Mouse (Mus musculus) liver, embryonic 16.5 days (tissue): ENCODE measurements at regions not wholly inside any gene's neighbourhood (a gene's known extent, or its start where the extent isn't known, plus 50 kb on each side); places are given as distances from the start of the nearest gene placed in this dataset.

Experiments
- ATAC-seq: fragments of 200-750 bp; cut with Nextera tagmentation; 2 replicates; pipeline ENCODE4 v1.8.0; 2017; ENCODE audit warnings: low read depth, mild to moderate bottlenecking, moderate number of reproducible peaks, moderate library complexity
- H3K27ac ChIP-seq: fragments of 300-500 bp; sonication (generic); 2 replicates; pipeline ENCODE4 v1.5.1; 2014; ENCODE audit warnings: mild to moderate bottlenecking, low read length
- H3K27me3 ChIP-seq: fragments of 300-500 bp; sonication (generic); 2 replicates; pipeline ENCODE4 v1.6.1; 2014; ENCODE audit warnings: low read depth, low read length, mixed read lengths; ENCODE audit not compliant: control insufficient read depth, insufficient read depth
- H3K36me3 ChIP-seq: fragments of 300-500 bp; sonication (generic); 2 replicates; pipeline ENCODE4 v1.6.1; 2014; ENCODE audit warnings: mild to moderate bottlenecking; ENCODE audit not compliant: control insufficient read depth, insufficient read depth
- H3K4me1 ChIP-seq: fragments of 300-500 bp; sonication (generic); 2 replicates; pipeline ENCODE4 v1.6.1; 2014; ENCODE audit warnings: low read depth, low read length, mixed read lengths; ENCODE audit not compliant: control insufficient read depth
- H3K4me2 ChIP-seq: fragments of 300-500 bp; sonication (generic); 2 replicates; pipeline ENCODE4 v1.6.1; 2014; ENCODE audit warnings: low read depth, low read length, mixed read lengths
- H3K4me3 ChIP-seq: fragments of 300-500 bp; sonication (generic); 2 replicates; pipeline ENCODE4 v1.5.1; 2014; ENCODE audit warnings: low read depth, mild to moderate bottlenecking, low read length
- H3K9ac ChIP-seq: fragments of 300-500 bp; sonication (generic); 2 replicates; pipeline ENCODE4 v1.6.1; 2014; ENCODE audit warnings: low read depth, low read length
- H3K9me3 ChIP-seq: fragments of 300-500 bp; sonication (generic); replicated peaks from 2 replicates; pipeline ENCODE4 v1.6.1; 2016; ENCODE audit warnings: low read length; ENCODE audit not compliant: control insufficient read depth
- WGBS: fragments of 180-500 bp; shearing (Covaris S2); extraction: QIAGEN DNeasy Blood & Tissue Kit; methylation state at CpG from one replicate; pipeline ENCODE4 v1.1.7; 2014; ENCODE audit not compliant: insufficient replicate concordance; 5-methylcytosine and 5-hydroxymethylcytosine counted together

DNA sequence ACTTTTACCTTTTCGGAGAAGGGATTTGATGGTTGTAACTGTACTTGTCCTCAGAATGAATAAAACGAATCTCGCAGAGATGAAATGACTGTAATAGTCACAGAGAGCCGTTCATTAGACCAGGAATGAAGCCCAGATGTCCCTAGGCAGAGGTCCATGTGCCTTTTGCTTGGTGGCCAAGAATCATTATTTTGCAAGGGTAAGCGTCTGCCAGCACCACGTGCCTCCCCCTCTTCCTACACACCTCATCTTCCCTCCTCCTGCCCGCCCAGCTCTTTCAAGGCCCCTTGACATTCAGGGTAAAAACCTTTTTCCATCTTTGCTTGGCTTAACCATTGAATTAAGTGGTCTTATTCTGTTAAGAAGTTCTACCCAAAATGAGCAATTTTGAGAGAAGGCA lies 161.1 kb upstream of the Rad23b start:
- H3K4me2 ChIP-seq = no peak overlapping the region
- no peak for ATAC-seq
- no peaks in the 10 kb centered on the region for H3K27me3 ChIP-seq
- H3K27ac ChIP-seq = no peak overlapping the region
- no peaks in the 10 kb centered on the region for H3K9me3 ChIP-seq
- H3K36me3 ChIP-seq = no peaks in the 10 kb centered on the region
- H3K9ac ChIP-seq = no peak overlapping the region
- 68% methylated on average over 7 of the region's 7 CpGs for WGBS
- H3K4me3 ChIP-seq = no peak overlapping the region
- no peaks in the 10 kb centered on the region for H3K4me1 ChIP-seq

DNA sequence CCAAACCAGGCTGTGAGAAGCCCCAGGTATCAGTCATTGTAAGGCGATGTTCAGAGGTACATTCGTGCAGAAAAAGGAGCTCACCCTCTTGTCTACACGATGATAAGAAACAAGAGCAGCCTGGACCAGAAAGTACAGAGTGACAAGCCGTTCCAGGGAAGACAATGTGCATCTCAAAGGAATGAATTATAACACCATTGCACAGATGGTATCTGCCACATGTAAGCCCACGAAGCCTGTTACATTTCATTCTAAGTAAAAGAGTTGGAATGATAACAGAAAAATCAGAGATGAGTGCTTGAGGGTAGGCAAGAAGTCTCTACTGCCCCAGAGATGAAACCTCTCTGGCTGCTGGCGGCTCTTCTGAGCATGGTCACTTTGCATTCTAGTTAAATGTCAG lies 159.3 kb upstream of the Rad23b start:
- Histone ChIP-seq H3K9ac (no peak overlapping the region), H3K27ac (no peak overlapping the region), H3K4me2 (no peak overlapping the region), H3K4me3 (no peak overlapping the region), H3K9me3 (no peaks in the 10 kb centered on the region), H3K4me1 (no peaks in the 10 kb centered on the region), H3K36me3 (no peaks in the 10 kb centered on the region), H3K27me3 (no peaks in the 10 kb centered on the region)
- WGBS = 59% methylated on average over 6 of the region's 6 CpGs
- ATAC-seq = no peak

GRCm38 (mm10) chr4:55194061-55194460 lies 155.8 kb upstream of the Rad23b start:
- no peaks in the 10 kb centered on the region for H3K36me3 ChIP-seq
- no peak overlapping the region for H3K4me2 ChIP-seq
- H3K4me3 ChIP-seq = no peak overlapping the region
- WGBS = 77% methylated on average over 1 of the region's 1 CpGs
- no peak for ATAC-seq
- no peaks in the 10 kb centered on the region for H3K4me1 ChIP-seq
- no peak overlapping the region for H3K9ac ChIP-seq
- H3K27me3 ChIP-seq = no peaks in the 10 kb centered on the region
- H3K27ac ChIP-seq = no peak overlapping the region
- H3K9me3 ChIP-seq = no peaks in the 10 kb centered on the region

DNA sequence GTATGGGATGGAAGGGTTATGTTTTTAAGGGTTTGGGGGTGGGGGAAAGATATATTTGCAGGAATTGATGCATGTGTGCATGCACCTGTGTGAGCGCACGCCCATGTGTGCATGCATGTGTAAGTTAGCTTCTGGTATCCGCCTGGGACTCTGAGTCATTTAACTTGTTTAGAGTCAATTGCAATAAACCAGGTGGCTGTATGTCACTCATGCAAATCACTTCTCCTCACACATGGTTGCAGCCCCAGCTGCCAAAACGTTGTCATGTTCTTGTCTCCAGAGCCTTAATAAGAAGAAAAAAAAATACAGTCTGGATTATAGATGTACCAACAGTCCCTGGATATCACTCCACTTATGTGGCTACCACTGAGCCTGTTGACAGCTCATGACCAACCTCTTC lies 155.3 kb upstream of the Rad23b start:
- H3K27ac ChIP-seq = no peak overlapping the region
- no peaks in the 10 kb centered on the region for H3K9me3 ChIP-seq
- H3K4me1 ChIP-seq = no peaks in the 10 kb centered on the region
- H3K4me3 ChIP-seq = no peak overlapping the region
- no peak for ATAC-seq
- no peaks in the 10 kb centered on the region for H3K27me3 ChIP-seq
- H3K9ac ChIP-seq = no peak overlapping the region
- no peak overlapping the region for H3K4me2 ChIP-seq
- no peaks in the 10 kb centered on the region for H3K36me3 ChIP-seq
- WGBS = 68% methylated on average over 4 of the region's 4 CpGs

- H3K4me1 ChIP-seq = no peaks in the 10 kb centered on the region
- H3K27me3 ChIP-seq = no peaks in the 10 kb centered on the region
- no peak overlapping the region for H3K9ac ChIP-seq
- no peak for ATAC-seq
- H3K36me3 ChIP-seq = no peaks in the 10 kb centered on the region
- 46% methylated on average over 20 of the region's 20 CpGs for WGBS
- H3K4me2 ChIP-seq = no peak overlapping the region
- H3K4me3 ChIP-seq = no peak overlapping the region
- no peak overlapping the region for H3K27ac ChIP-seq
- H3K9me3 ChIP-seq = no peaks in the 10 kb centered on the region
Measured at GRCm38 (mm10) chr4:55203731-55204710, 145.8 kb upstream of the Rad23b start.

DNA sequence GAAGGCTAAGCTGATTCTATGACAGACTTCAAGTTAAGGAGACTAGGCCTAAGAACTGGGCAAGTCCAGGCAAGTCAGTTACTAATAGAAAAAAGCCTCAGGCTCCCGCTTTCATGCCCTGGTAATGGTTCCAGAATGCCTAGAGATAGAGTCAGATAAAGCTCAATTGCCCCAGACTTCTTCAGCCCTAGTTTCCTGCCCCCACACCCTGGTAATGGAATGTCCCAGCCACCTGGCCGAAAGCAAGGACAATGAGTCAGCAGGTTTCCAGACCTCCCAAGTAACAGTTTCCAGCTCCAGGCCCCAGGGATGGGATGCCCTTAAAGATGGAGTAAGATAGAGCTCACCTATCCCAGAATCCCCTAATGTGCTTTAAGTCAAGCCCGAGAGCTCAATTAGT lies 143.6 kb upstream of the Rad23b start:
- no peak for ATAC-seq
- H3K4me2 ChIP-seq = no peak overlapping the region
- 66% methylated on average over 3 of the region's 3 CpGs for WGBS

GRCm38 (mm10) chr4:55207749-55208385 lies 142.0 kb upstream of the Rad23b start:
- Histone ChIP-seq H3K9ac (no peak overlapping the region), H3K27ac (no peak overlapping the region), H3K9me3 (no peaks in the 10 kb centered on the region), H3K36me3 (no peaks in the 10 kb centered on the region), H3K4me2 (no peak overlapping the region), H3K4me3 (no peak overlapping the region), H3K4me1 (no peaks in the 10 kb centered on the region), H3K27me3 (no peaks in the 10 kb centered on the region)
- ATAC-seq = no peak
- 60% methylated on average over 13 of the region's 13 CpGs for WGBS

More for the DNA sequence above, 143.6 kb upstream of the Rad23b start:
- H3K27ac ChIP-seq = no peak overlapping the region
- H3K9ac ChIP-seq = no peak overlapping the region
- H3K4me1 ChIP-seq = no peaks in the 10 kb centered on the region
- H3K27me3 ChIP-seq = no peaks in the 10 kb centered on the region
- no peak overlapping the region for H3K4me3 ChIP-seq
- H3K36me3 ChIP-seq = no peaks in the 10 kb centered on the region
- no peaks in the 10 kb centered on the region for H3K9me3 ChIP-seq

- Histone ChIP-seq H3K36me3 (no peaks in the 10 kb centered on the region), H3K9me3 (no peaks in the 10 kb centered on the region), H3K9ac (no peak overlapping the region), H3K27me3 (no peaks in the 10 kb centered on the region), H3K4me1 (no peaks in the 10 kb centered on the region), H3K4me2 (no peak overlapping the region), H3K4me3 (no peak overlapping the region), H3K27ac (no peak overlapping the region)
- no peak for ATAC-seq
- 20% methylated on average over 21 of the region's 21 CpGs for WGBS
Measured at GRCm38 (mm10) chr4:55208386-55209345, 141.2 kb upstream of the Rad23b start.
